Mouse (Mus musculus): ENCODE measurements at regions not wholly inside any gene's neighbourhood (a gene's known extent, or its start where the extent isn't known, plus 50 kb on each side); places are given as distances from the start of the nearest gene placed in this dataset.

DNA sequence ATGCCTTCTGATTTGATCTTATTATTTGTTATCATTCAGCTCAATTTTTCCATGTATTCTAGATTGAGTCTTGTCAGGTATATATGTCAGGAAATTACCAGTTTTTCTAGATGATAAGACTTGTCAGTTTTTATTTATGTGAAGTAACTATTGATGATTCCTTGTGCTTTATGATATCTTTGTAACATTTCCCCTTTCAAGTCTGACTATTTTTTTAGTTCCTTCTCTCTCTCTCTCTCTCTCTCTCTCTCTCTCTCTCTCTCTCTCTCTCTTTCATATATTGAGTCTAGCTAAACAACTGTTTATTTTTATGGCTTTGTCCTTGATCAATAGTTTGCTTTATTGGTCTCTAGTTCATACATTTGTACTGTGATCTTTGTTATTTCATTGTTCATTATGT lies 199.7 kb upstream of the Sema3a start:
- Histone ChIP-seq H3K4me3 (no peak overlapping the region), H3K36me3 (no peaks in the 10 kb centered on the region), H3K27me3 (replicated peaks) (no peaks in the 10 kb centered on the region), H3K9me3 (replicated peaks) (no peaks in the 10 kb centered on the region), H3K4me1 (replicated peaks) (no peaks in the 10 kb centered on the region), H3K27ac (ENCODE audit: poor library complexity, severe bottlenecking) (no peak overlapping the region), H3K9ac (no peak overlapping the region), H3K4me2 (no peak overlapping the region)
- no peak for ATAC-seq (ENCODE audit: insufficient number of reproducible peaks, low FRiP score)

DNA sequence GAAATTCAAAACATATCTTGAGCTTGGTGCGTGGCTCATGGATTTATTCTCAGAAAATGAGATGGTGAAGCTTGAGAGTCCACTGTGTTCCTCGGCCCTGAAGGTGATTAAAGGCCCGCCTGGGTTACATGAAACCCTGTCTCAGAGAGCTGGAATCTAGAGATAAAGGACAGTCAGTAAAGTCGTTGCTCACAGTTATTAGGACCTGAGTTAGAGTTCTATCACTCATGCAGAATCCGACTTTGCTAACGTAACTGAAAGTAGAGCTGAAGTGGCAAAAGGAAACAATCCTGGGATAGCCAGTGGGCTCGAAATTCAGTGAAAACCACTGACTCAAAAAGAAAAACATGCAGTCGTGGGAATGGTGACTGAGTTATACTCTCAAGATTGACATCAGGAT lies 198.9 kb upstream of the Sema3a start:
- Histone ChIP-seq H3K4me3 (no peak overlapping the region), H3K27ac (ENCODE audit: poor library complexity, severe bottlenecking) (no peak overlapping the region), H3K9me3 (replicated peaks) (no peaks in the 10 kb centered on the region), H3K27me3 (replicated peaks) (no peaks in the 10 kb centered on the region), H3K4me1 (replicated peaks) (no peaks in the 10 kb centered on the region), H3K4me2 (no peak overlapping the region), H3K9ac (no peak overlapping the region), H3K36me3 (no peaks in the 10 kb centered on the region)
- 60% methylated on average over 8 of the region's 8 CpGs for WGBS
- ATAC-seq (ENCODE audit: insufficient number of reproducible peaks, low FRiP score) = no peak

DNA sequence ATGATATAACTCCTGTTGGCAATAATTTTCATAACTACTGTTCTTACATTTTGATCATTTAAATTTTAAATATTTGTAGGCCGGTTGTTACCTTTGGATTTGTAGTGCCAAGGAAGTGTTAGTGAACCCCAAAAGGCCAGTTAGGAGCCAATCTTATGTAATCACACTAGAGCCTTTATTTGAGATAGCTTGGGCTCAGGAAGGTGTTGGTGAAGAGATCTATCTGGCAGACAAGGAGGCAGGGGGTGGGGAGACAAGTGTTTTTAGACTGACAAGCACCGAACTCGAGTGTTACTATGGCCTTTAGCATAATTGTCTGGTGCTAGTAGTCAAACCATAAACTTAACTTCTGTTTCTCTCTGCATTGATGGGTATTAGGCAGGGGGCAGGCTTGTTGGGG lies 198.0 kb upstream of the Sema3a start:
- 65% methylated on average over 3 of the region's 3 CpGs for WGBS
- H3K27ac ChIP-seq (ENCODE audit: poor library complexity, severe bottlenecking) = no peak overlapping the region
- no peaks in the 10 kb centered on the region for H3K4me1 ChIP-seq (replicated peaks)
- H3K4me2 ChIP-seq = no peak overlapping the region
- H3K4me3 ChIP-seq = no peak overlapping the region
- no peak for ATAC-seq (ENCODE audit: insufficient number of reproducible peaks, low FRiP score)
- no peak overlapping the region for H3K9ac ChIP-seq
- H3K9me3 ChIP-seq (replicated peaks) = no peaks in the 10 kb centered on the region
- H3K27me3 ChIP-seq (replicated peaks) = no peaks in the 10 kb centered on the region
- H3K36me3 ChIP-seq = no peaks in the 10 kb centered on the region

DNA sequence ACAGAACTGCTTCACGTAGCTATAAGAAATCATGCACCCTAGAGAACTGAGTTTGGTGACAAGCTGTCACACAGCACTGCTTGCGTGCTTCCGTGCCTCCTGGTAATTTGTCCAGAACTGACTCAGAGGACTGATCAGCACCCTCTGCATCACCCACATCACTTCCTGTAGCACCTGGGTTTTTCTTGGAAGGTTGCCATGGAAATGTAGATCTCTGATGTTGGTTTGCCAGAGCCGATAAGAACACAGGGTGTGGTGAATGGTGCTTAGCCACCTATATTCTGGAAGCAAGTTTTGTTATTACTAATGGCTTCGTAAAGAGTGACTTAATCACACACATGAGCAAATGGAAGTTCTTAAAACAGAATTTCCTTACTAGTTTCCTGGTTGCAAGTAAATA lies 188.2 kb upstream of the Sema3a start:
- Histone ChIP-seq H3K4me3 (no peak overlapping the region), H3K27ac (ENCODE audit: poor library complexity, severe bottlenecking) (no peak overlapping the region), H3K36me3 (no peaks in the 10 kb centered on the region), H3K27me3 (replicated peaks) (no peaks in the 10 kb centered on the region), H3K9me3 (replicated peaks) (no peaks in the 10 kb centered on the region), H3K9ac (no peak overlapping the region), H3K4me1 (replicated peaks) (no peaks in the 10 kb centered on the region), H3K4me2 (no peak overlapping the region)
- no peak for ATAC-seq (ENCODE audit: insufficient number of reproducible peaks, low FRiP score)
- 65% methylated on average over 5 of the region's 5 CpGs for WGBS

DNA sequence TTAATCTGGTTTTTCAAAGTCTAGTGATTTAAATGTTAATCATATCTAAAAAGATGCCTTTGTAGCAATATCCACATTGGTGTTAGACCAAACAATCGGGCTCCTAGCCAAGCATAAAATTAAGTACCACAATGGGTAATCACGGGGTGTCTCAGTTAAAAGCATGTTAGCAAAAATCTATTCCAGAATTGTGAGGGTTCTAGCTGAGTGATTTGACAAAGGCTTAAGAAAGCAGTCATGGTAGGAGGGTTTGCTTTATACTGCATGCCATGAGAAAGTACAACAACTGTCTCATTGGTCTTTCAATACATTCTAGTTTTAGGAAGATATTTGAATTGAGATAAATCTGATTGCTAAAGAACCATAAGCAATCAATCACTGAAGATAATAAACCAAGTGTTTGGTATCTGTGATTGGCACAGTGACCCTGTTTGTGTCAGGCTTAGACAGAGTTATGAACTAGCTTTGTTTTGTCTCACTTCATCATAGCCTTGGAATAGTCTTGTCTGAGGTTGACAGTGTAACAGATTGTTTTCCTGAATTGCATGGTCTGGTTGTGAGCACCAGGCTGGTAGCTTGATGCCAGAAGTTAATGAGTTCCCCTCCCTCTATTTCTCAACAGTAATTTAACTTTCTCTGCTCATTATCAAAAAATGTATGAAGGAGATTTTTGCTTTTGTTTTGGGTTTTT lies 186.9 kb upstream of the Sema3a start:
- Histone ChIP-seq H3K27me3 (replicated peaks) (no peaks in the 10 kb centered on the region), H3K27ac (ENCODE audit: poor library complexity, severe bottlenecking) (no peak overlapping the region), H3K36me3 (no peaks in the 10 kb centered on the region), H3K4me3 (no peak overlapping the region), H3K9me3 (replicated peaks) (no peaks in the 10 kb centered on the region), H3K9ac (no peak overlapping the region), H3K4me2 (no peak overlapping the region), H3K4me1 (replicated peaks) (no peaks in the 10 kb centered on the region)
- WGBS = 76% methylated on average over 2 of the region's 2 CpGs
- ATAC-seq (ENCODE audit: insufficient number of reproducible peaks, low FRiP score) = no peak

DNA sequence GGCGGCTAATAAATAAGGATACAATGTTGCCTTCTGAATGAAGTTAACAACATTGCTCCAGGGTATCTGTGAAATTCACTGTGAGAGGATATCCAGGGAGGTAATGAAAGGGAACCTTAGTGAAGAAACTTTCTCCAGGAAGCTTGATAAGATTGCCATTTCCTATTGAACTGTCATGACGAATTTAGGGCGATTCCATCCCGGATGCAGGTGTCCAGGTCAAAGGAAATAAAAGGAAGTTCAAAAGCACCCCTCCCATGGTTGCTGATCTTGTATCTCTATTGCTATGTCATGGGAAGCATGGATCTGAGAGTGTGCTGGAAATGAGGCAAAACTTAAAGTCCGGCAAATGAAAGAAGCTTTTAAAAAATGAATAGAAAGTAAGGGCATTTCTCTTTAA lies 180.7 kb upstream of the Sema3a start:
- no peak overlapping the region for H3K27ac ChIP-seq (ENCODE audit: poor library complexity, severe bottlenecking)
- H3K27me3 ChIP-seq (replicated peaks) = no peaks in the 10 kb centered on the region
- no peak overlapping the region for H3K9ac ChIP-seq
- no peak overlapping the region for H3K4me2 ChIP-seq
- H3K4me3 ChIP-seq = no peak overlapping the region
- H3K36me3 ChIP-seq = no peaks in the 10 kb centered on the region
- no peaks in the 10 kb centered on the region for H3K9me3 ChIP-seq (replicated peaks)
- 53% methylated on average over 5 of the region's 5 CpGs for WGBS
- 0 out of 2 replicates have a peak, but pooled peaks have one; percentile 45 for ATAC-seq (ENCODE audit: insufficient number of reproducible peaks, low FRiP score)
- H3K4me1 ChIP-seq (replicated peaks) = no peaks in the 10 kb centered on the region

DNA sequence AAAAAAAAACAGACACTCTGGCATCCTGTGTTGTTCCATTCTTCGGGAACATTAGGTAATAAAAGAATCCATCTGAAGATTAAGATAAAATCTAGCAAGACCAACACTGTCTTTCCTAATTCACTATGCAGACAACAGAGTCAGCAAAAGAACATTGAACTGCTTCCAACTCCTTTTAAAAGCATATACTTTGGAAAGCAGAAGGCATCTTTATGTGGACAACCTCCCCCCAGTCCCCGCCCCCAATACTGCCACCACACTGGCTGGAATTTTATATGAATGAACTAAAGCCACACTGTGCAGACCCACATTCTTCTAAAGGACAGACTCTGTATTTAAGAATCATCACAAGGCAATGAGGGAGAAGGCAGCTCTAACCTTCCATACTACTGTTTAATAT lies 176.7 kb upstream of the Sema3a start:
- WGBS = 65% methylated on average over 2 of the region's 2 CpGs
- Histone ChIP-seq H3K36me3 (no peaks in the 10 kb centered on the region), H3K4me3 (no peak overlapping the region), H3K4me2 (no peak overlapping the region), H3K9me3 (replicated peaks) (no peaks in the 10 kb centered on the region), H3K4me1 (replicated peaks) (no peaks in the 10 kb centered on the region), H3K27me3 (replicated peaks) (no peaks in the 10 kb centered on the region), H3K9ac (no peak overlapping the region), H3K27ac (ENCODE audit: poor library complexity, severe bottlenecking) (no peak overlapping the region)
- no peak for ATAC-seq (ENCODE audit: insufficient number of reproducible peaks, low FRiP score)

DNA sequence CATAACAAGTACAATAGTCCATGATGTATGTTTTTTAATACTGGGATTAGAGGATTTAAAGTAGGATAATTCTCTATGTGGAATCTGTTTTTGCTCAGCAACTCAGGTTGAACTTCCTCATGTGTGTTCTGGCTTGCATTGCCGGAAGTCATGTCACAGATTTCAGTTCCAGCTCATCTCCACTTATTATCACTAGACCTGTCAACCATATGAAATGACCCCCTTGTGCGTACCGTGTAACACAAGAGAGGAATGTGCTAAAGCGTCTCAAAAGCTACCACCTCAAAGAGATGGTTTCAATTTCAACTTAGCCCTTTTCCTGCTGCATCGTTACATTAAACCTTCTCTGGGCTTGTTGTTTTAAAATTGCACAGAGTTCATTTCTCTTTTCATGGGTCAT lies 154.2 kb upstream of the Sema3a start:
- whole genome bisulfite sequencing = 46% methylated on average over 5 of the region's 5 CpGs
- Histone ChIP-seq H3K4me3 (no peak overlapping the region), H3K27me3 (replicated peaks) (no peaks in the 10 kb centered on the region), H3K4me2 (no peak overlapping the region), H3K9me3 (replicated peaks) (no peaks in the 10 kb centered on the region), H3K9ac (no peak overlapping the region), H3K4me1 (replicated peaks) (peaks cover 3% of the 10 kb centered on the region; the same call in 1 of the 2 replicates), H3K36me3 (no peaks in the 10 kb centered on the region), H3K27ac (ENCODE audit: poor library complexity, severe bottlenecking) (no peak overlapping the region)
- ATAC-seq (ENCODE audit: insufficient number of reproducible peaks, low FRiP score) = no peak

DNA sequence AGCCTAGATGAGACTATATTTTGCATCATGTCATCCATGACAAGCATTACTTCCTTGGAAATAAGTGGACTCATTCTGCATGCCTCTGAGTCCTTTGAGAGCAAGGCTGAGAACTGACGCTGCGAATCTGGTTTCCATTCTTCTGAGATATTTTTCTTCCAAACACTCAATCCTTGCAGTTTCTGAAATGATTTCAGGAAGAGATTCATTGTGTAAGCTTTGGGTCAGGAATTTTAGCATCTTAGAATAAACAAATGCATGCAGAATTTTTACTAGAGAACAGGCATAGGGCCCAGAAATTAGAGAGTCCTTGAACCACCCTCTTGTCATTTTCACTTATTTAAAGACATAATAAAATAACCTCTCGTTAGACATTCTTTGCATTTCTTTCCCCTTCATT lies 151.5 kb upstream of the Sema3a start:
- Histone ChIP-seq H3K27ac (ENCODE audit: poor library complexity, severe bottlenecking) (no peak overlapping the region), H3K4me1 (replicated peaks) (peaks cover 3% of the 10 kb centered on the region; the same call in 1 of the 2 replicates), H3K27me3 (replicated peaks) (no peaks in the 10 kb centered on the region), H3K36me3 (no peaks in the 10 kb centered on the region), H3K9ac (no peak overlapping the region), H3K4me2 (no peak overlapping the region), H3K9me3 (replicated peaks) (no peaks in the 10 kb centered on the region), H3K4me3 (no peak overlapping the region)
- WGBS = 79% methylated on average over 3 of the region's 3 CpGs
- no peak for ATAC-seq (ENCODE audit: insufficient number of reproducible peaks, low FRiP score)

DNA sequence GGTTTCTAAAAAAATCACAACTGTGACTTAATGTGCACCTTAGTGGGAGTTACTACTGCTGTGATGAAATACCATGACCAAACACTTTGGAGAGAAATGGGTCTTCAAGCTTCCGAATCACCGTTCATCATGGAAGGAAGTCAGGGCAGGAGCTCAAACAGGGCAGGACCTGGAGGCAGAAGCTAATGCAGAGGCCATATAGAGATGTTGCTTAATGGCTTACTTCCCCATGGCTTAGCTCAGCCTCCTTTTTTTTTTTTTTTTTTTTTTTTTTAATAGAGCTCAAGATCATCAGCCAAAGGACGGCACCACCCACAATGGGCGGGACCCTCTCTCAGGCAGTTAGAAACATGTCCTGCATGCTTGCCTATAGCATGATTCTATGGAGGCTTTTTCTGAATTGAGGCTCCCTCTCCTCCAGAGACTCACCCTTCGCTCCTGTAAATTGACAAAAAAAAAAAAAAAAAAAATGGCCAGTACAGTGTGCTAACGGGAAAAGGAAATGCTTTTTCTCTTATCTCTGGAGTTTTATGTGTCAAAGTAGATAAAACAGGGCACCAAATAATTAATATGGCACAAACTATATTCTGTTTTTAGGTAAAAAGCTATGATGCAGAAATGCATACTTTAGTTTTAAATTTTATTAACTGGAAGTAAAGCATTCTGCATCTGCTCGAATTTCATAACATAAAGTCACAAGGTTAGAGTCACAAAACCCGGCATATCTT lies 149.0 kb upstream of the Sema3a start:
- Histone ChIP-seq H3K9me3 (replicated peaks) (no peaks in the 10 kb centered on the region), H3K36me3 (no peaks in the 10 kb centered on the region), H3K9ac (no peak overlapping the region), H3K4me3 (no peak overlapping the region), H3K4me2 (no peak overlapping the region), H3K27me3 (replicated peaks) (no peaks in the 10 kb centered on the region), H3K4me1 (replicated peaks) (0 out of 2 replicates have a peak, but pooled peaks cover under 1% of the 10 kb centered on the region), H3K27ac (ENCODE audit: poor library complexity, severe bottlenecking) (no peak overlapping the region)
- WGBS = 77% methylated on average over 8 of the region's 8 CpGs
- ATAC-seq (ENCODE audit: insufficient number of reproducible peaks, low FRiP score) = no peak

DNA sequence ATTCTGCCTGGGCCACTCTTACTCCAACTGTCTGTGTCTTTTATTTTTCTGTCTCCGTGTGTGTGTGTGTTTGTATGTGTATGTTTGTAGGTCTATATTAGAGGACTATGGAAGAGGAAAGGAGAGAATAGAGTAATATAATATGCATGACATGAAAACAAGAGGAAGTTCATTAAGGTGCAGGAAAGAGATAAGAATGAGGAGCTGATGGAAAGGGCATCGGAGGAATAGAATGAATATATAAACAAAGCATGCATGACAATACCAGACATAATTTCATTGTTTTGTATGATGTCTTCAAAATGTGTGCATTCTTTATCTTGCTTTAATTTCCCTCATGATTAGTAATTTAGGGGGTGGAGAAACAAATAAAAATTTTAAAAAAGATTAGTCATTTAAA lies 147.3 kb upstream of the Sema3a start:
- Histone ChIP-seq H3K9me3 (replicated peaks) (no peaks in the 10 kb centered on the region), H3K4me3 (no peak overlapping the region), H3K4me2 (no peak overlapping the region), H3K4me1 (replicated peaks) (no peaks in the 10 kb centered on the region), H3K9ac (no peak overlapping the region), H3K36me3 (no peaks in the 10 kb centered on the region), H3K27me3 (replicated peaks) (no peaks in the 10 kb centered on the region), H3K27ac (ENCODE audit: poor library complexity, severe bottlenecking) (no peak overlapping the region)
- no peak for ATAC-seq (ENCODE audit: insufficient number of reproducible peaks, low FRiP score)
- WGBS = 60% methylated on average over 2 of the region's 2 CpGs

DNA sequence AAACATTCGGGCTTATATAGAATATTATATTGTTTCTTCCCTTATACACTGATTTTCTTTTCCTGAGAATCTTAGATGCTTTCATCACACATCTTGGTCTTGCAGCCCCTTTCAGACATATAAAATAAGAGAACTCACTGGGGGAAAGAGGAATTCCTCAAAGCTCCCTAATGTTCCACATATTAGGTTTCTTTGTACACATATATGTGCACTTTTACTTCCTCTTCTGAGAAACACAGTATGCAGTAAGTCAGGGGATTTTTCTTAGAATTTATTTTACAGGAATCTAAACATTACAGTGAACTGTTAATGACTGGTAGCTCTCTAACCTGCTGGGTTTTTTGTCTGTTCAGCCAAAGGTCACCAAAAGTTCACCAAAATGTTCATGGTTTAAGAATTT lies 131.4 kb upstream of the Sema3a start:
- ATAC-seq (ENCODE audit: insufficient number of reproducible peaks, low FRiP score) = no peak
- Histone ChIP-seq H3K27me3 (replicated peaks) (no peaks in the 10 kb centered on the region), H3K36me3 (no peaks in the 10 kb centered on the region), H3K4me2 (no peak overlapping the region), H3K4me3 (no peak overlapping the region), H3K4me1 (replicated peaks) (no peaks in the 10 kb centered on the region), H3K9ac (no peak overlapping the region), H3K27ac (ENCODE audit: poor library complexity, severe bottlenecking) (no peak overlapping the region), H3K9me3 (replicated peaks) (no peaks in the 10 kb centered on the region)
- 86% methylated on average over 1 of the region's 1 CpGs for WGBS
